Mouse (Mus musculus) bone marrow macrophage, adult 2 months (primary cell): ENCODE results near the gene Cers6.

Experiments used
- CTCF ChIP-seq: IDR thresholded peaks from 2 replicates; pipeline ENCODE4 v1.5.1; 2012; ENCODE audit warnings: low read depth, mild to moderate bottlenecking, low read length, moderate library complexity
- POLR2A ChIP-seq: IDR thresholded peaks from 2 replicates; pipeline ENCODE4 v1.6.1; 2012; ENCODE audit warnings: mild to moderate bottlenecking, low read depth, low read length, borderline replicate concordance

- TF ChIP-seq POLR2A, result no peak
- no peak for TF ChIP-seq CTCF
Measured at GRCm38 (mm10) chr2:69097526-69097925, 236.3 kb downstream of the Cers6 start.
